Mouse (Mus musculus) thymus, adult 2 months (tissue): ENCODE measurements around the gene Olfr1215. TPM values are rescaled to one million over a fixed set of nuclear protein-coding genes. Genes with fewer than 3 reads are reported as not detected.
"Not testable (repeated sequence)": the region's sequence is repeated elsewhere in the genome, so short reads cannot be mapped to it uniquely, and the experiment has no call there.

Experiments
- DNase-seq: peaks from one replicate; pipeline ENCODE4 v3.0.0; 2021
- H3K27ac ChIP-seq: fragments of 200-500 bp; 2 replicates; pipeline ENCODE4 v1.5.1; 2012; ENCODE audit warnings: low read length, control low read depth; ENCODE audit not compliant: control insufficient read depth, insufficient read depth
- H3K27me3 ChIP-seq: fragments of 200-500 bp; 2 replicates; pipeline ENCODE4 v1.6.1; 2012; ENCODE audit warnings: mild to moderate bottlenecking, low read length, moderate library complexity, mixed read lengths; ENCODE audit not compliant: control insufficient read depth, insufficient read depth
- H3K36me3 ChIP-seq: fragments of 200-500 bp; 2 replicates; pipeline ENCODE4 v1.6.1; 2012; ENCODE audit warnings: mild to moderate bottlenecking, low read length, moderate library complexity; ENCODE audit not compliant: control insufficient read depth, insufficient read depth
- H3K4me1 ChIP-seq: fragments of 200-500 bp; replicated peaks from 2 replicates; pipeline ENCODE4 v1.6.1; 2012; ENCODE audit warnings: low read length; ENCODE audit not compliant: control insufficient read depth, insufficient read depth
- H3K4me3 ChIP-seq: fragments of 200-500 bp; 2 replicates; pipeline ENCODE4 v1.5.1; 2012; ENCODE audit warnings: mild to moderate bottlenecking, low read length, control low read depth, moderate library complexity; ENCODE audit not compliant: control insufficient read depth, insufficient read depth
- CTCF ChIP-seq: fragments of 200-500 bp; IDR thresholded peaks from 2 replicates; pipeline ENCODE4 v1.5.1; 2012; ENCODE audit warnings: mild to moderate bottlenecking, control low read depth, low read length, moderate library complexity, borderline replicate concordance; ENCODE audit not compliant: control insufficient read depth, poor library complexity, insufficient read depth; ENCODE audit errors: extremely low read depth
- POLR2A ChIP-seq: fragments of 200-500 bp; IDR thresholded peaks from 2 replicates; pipeline ENCODE4 v1.6.1; 2012; ENCODE audit warnings: mild to moderate bottlenecking, low read length, control low read depth, moderate library complexity; ENCODE audit not compliant: control insufficient read depth, poor library complexity, insufficient read depth; ENCODE audit errors: extremely low read depth
- WGBS: fragments of 180-500 bp; shearing (Covaris S2); methylation state at CpG from one replicate; pipeline ENCODE4 v1.1.7; 2018; 5-methylcytosine and 5-hydroxymethylcytosine counted together
- polyA plus RNA-seq: library from polyadenylated mRNA; depleted of rRNA; stranded (reverse); fragments of >200 nt; gene quantifications from 2 replicates; pipeline ENCODE4 v1.2.3, GENCODE M21; 2012; rRNA removed

The Olfr1215 gene
- not detected in 2 replicates for polyA plus RNA-seq

DNA sequence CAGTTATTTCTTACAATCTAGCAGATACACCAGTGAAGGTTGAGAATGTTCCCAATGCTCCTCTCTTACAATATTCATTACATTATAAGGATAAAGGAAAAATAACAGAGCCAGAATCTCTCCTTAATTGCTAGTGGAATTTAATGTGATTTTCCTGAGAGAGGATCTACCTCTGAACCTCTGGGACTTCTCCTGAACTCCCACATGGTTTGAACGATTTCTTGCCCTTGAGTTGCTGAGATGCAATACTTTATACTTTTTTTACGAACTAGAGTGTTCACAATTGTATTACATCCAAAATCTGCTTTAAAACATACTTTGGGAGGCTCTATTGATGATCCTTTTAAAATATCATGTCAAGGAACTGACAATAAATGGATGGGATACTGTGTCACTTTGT, at the start of gene Olfr1215:
TSS of gene Olfr1215 (minus strand) at position 101 of the 400 bp plus-strand sequence.
- Histone ChIP-seq H3K4me3 (no peak within 1 kb of the TSS), H3K36me3 (no peaks in the 10 kb centered on the region), H3K4me1 (no peaks in the 10 kb centered on the region), H3K27ac (no peak within 1 kb of the TSS), H3K27me3 (no peaks in the 10 kb centered on the region)
- WGBS, result 61% methylated on average over 2 of the region's 2 CpGs
- no peak for DNase-seq
- no peak for TF ChIP-seq POLR2A
- TF ChIP-seq CTCF, result no peak

DNA sequence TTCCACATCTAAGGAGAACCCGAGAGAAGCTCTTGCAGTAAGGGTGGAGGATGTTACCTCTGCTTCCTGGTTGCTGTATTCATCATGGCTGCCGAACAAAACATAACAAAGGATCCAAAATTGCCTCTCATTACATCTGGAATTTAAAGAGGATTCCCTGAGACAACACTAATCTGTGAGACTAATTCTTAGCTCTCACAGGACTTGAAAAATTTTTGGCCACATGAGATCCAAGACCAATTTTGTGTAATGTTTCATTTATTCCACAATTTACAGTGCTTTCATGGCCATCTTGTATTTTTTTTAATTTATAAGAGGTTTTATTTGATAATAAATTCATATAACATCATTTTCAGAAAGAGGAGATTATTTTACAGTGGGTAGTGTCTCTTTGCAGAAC, 25.2 kb upstream of the Olfr1215 start, which contains the start of gene Olfr1217:
TSS of gene Olfr1217 (minus strand) at position 101 of the 400 bp plus-strand sequence.
- Histone ChIP-seq H3K4me1 (no peaks in the 10 kb centered on the region), H3K36me3 (no peaks in the 10 kb centered on the region), H3K27ac (no peak within 1 kb of the TSS), H3K27me3 (no peaks in the 10 kb centered on the region), H3K4me3 (no peak within 1 kb of the TSS)
- DNase-seq, result no peak
- TF ChIP-seq POLR2A (no peak), CTCF (no peak)
- WGBS, result 64% methylated on average over 2 of the region's 2 CpGs

DNA sequence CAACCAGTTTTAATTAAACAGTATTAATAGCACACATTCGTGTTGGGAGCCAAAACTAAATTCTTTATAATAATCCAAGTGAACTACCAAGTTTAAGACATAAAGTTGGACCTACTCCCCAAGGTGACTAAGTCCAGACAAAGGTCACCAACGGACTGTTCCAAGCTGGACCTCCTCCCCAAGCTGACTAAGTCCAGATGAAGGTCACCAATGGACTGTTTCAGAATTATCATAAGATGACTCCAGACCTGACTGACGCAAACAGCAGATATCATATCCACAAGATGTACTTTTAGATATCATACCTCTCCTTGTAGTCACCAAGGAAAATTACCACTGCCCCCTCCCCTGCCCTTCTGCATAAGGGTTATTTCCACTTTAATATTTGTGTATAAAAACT, 14.7 kb upstream of the Olfr1215 start:
- H3K4me1 ChIP-seq, H3K27ac ChIP-seq, H3K36me3 ChIP-seq, H3K4me3 ChIP-seq, DNase-seq, H3K27me3 ChIP-seq: not testable (repeated sequence)
- WGBS, result 76% methylated on average over 3 of the region's 3 CpGs

- Histone ChIP-seq H3K4me1 (no peaks in the 10 kb centered on the region), H3K27me3 (no peaks in the 10 kb centered on the region), H3K27ac (no peak within 1 kb of the TSS), H3K36me3 (no peaks in the 10 kb centered on the region), H3K4me3 (no peak within 1 kb of the TSS)
- DNase-seq, result no peak
- WGBS, result 78% methylated on average over 1 of the region's 1 CpGs
- TF ChIP-seq CTCF (no peak), POLR2A (no peak)
These were observed 11.5 kb upstream of the Olfr1215 start, which contains the start of gene Olfr1216 for GRCm38 (mm10) chr2:89018240-89018639. Gene Olfr1216 (minus strand): TSS chr2:89018340.

DNA sequence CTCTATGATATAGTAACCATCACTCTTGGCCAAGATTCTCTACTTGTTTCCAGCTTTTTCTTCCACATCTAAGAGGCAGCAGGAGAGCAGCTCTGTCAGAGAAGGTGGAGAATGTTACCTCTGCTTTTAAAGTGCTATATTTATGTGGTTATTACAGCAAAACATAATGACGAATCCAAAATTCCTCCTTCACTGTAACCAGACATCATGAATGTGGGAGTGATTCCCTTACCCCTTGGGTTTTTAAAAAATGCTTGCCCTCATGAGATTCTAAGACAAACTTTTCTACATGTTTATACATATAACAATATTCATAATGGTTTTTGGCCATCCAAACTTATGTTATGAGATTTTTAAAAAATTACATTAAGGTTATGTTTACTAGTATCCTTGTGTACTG, 14.2 kb downstream of the Olfr1215 start, which contains the start of gene Olfr1214:
TSS of gene Olfr1214 (minus strand) at position 101 of the 400 bp plus-strand sequence.
- no peaks in the 10 kb centered on the region for H3K4me1 ChIP-seq
- no peak for DNase-seq
- H3K27ac ChIP-seq, result no peak within 1 kb of the TSS
- WGBS, result 95% methylated on average over 1 of the region's 1 CpGs
- H3K4me3 ChIP-seq, result no peak within 1 kb of the TSS
- H3K27me3 ChIP-seq, result no peaks in the 10 kb centered on the region
- H3K36me3 ChIP-seq, result no peaks in the 10 kb centered on the region
- TF ChIP-seq CTCF (no peak), POLR2A (no peak)

DNA sequence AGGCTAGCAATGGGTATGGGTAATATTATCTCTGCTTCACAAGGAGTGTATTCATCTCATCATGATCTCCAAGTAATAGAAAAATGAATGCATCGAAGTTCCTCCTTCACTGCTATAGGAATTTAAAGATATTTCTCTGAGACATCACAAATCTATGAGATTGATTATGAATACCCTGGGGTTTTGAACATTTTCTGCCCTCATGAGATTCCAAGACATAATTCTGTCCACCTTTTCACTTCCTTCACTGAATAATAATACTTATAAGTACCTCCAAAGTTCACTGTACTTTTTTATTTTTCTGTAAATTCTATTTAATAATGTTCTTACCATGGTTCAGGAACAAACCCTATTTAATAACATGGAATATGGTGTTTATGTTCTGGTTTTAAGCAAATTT, 26.6 kb downstream of the Olfr1215 start, which contains the start of gene Gm13762:
TSS of gene Gm13762 (minus strand) at position 101 of the 400 bp plus-strand sequence.
- Histone ChIP-seq H3K27me3 (no peaks in the 10 kb centered on the region), H3K4me3 (no peak within 1 kb of the TSS), H3K27ac (no peak within 1 kb of the TSS), H3K36me3 (no peaks in the 10 kb centered on the region), H3K4me1 (no peaks in the 10 kb centered on the region)
- TF ChIP-seq POLR2A, result no peak
- TF ChIP-seq CTCF, result no peak
- DNase-seq, result no peak
- 76% methylated on average over 1 of the region's 1 CpGs for WGBS

DNA sequence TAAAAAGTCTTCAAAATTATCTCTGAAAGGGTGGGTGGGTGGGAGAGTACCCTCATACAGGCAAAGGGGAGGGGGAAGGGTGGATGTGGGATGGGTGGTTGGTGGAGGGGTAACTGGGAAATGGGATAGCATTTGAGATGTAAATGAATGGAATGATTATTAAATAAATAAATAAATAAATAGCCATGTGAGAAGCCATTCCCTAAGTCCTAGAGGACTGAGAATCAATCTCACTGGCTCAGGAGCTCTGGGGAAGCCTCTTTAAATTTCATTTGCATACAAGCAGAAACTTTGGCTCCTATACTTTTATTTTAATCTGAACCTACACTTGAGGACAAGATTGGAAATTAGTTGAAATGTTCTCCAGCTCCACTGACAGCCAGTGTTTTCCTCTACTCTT, 53.1 kb downstream of the Olfr1215 start, which contains the start of gene Olfr1212:
TSS of gene Olfr1212 (plus strand) at position 301 of the 400 bp plus-strand sequence.
- no peaks in the 10 kb centered on the region for H3K36me3 ChIP-seq
- TF ChIP-seq CTCF, result no peak
- TF ChIP-seq POLR2A, result no peak
- H3K4me1 ChIP-seq, result no peaks in the 10 kb centered on the region

More for the DNA sequence above, 53.1 kb downstream of the Olfr1215 start, which contains the start of gene Olfr1212:
- no peak within 1 kb of the TSS for H3K4me3 ChIP-seq
- no peak for DNase-seq
- no peak within 1 kb of the TSS for H3K27ac ChIP-seq
- H3K27me3 ChIP-seq, result no peaks in the 10 kb centered on the region

Other genes starting within 250 kb of the Olfr1215 start
- gene Olfr1199, start 246.5 kb downstream of the Olfr1215 start, polyA plus RNA-seq, result not detected in 2 replicates
- gene Olfr1200, start 236.5 kb downstream of the Olfr1215 start, polyA plus RNA-seq, result not detected in 2 replicates
- gene Olfr1201, start 213.9 kb downstream of the Olfr1215 start, polyA plus RNA-seq, result not detected in 2 replicates
- gene Olfr1202, start 192.5 kb downstream of the Olfr1215 start, polyA plus RNA-seq, result not detected in 2 replicates
- gene Olfr1205, start 177.2 kb downstream of the Olfr1215 start, polyA plus RNA-seq, result not detected in 2 replicates
- not detected in 2 replicates for gene Olfr1204, start 157.7 kb downstream of the Olfr1215 start, polyA plus RNA-seq
- gene Olfr1206, start 143.7 kb downstream of the Olfr1215 start, polyA plus RNA-seq, result not detected in 2 replicates
- not detected in 2 replicates for gene Olfr1208, start 104.7 kb downstream of the Olfr1215 start, polyA plus RNA-seq
- not detected in 2 replicates for gene Olfr1209, start 91.8 kb downstream of the Olfr1215 start, polyA plus RNA-seq
- not detected in 2 replicates for gene Olfr1211, start 68.9 kb downstream of the Olfr1215 start, polyA plus RNA-seq
- gene Olfr1212, start 53.0 kb downstream of the Olfr1215 start, polyA plus RNA-seq, result not detected in 2 replicates
- not detected in 2 replicates for gene Gm13762, start 26.7 kb downstream of the Olfr1215 start, polyA plus RNA-seq
- not detected in 2 replicates for gene Olfr1214, start 14.3 kb downstream of the Olfr1215 start, polyA plus RNA-seq
- not detected in 2 replicates for gene Olfr1216, start 11.4 kb upstream of the Olfr1215 start, polyA plus RNA-seq
- not detected in 2 replicates for gene Olfr1217, start 25.1 kb upstream of the Olfr1215 start, polyA plus RNA-seq
- not detected in 2 replicates for gene Olfr1218, start 54.2 kb upstream of the Olfr1215 start, polyA plus RNA-seq
- gene Olfr1219, start 76.5 kb upstream of the Olfr1215 start, polyA plus RNA-seq, result not detected in 2 replicates
- gene Olfr1220, start 99.9 kb upstream of the Olfr1215 start, polyA plus RNA-seq, result not detected in 2 replicates
- gene Olfr1221, start 110.3 kb upstream of the Olfr1215 start, polyA plus RNA-seq, result not detected in 2 replicates
- not detected in 2 replicates for gene Olfr1222, start 126.1 kb upstream of the Olfr1215 start, polyA plus RNA-seq
- not detected in 2 replicates for gene Olfr1223, start 144.6 kb upstream of the Olfr1215 start, polyA plus RNA-seq
- not detected in 2 replicates for gene Olfr1224-ps1, start 157.1 kb upstream of the Olfr1215 start, polyA plus RNA-seq
- not detected in 2 replicates for gene Olfr1225, start 167.7 kb upstream of the Olfr1215 start, polyA plus RNA-seq
- gene Olfr1226, start 193.1 kb upstream of the Olfr1215 start, polyA plus RNA-seq, result not detected in 2 replicates
- not detected in 2 replicates for gene Olfr1228, start 247.1 kb upstream of the Olfr1215 start, polyA plus RNA-seq